ENCODE assay signal across 8 mouse cellular contexts in the genomic region with DNA sequence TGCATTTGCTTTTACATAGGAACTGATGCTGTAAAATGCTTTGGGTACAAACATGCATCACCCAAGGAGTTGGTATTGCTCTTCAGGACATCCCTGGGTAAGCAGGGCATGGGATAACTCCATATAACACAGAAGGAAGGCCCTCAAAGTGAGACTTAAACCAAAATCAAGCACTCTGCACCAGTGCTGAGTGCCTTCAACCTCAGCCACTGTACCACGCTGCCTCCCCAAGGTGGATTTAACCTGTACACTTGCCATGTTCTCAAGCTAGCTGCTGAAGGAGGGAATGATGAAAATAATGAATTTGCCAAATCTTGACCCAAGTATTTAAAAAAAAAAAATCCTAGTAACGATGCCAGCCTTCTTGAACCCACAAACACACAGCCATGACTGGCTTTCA. TPM values are rescaled to one million over a fixed set of nuclear protein-coding genes. Genes with fewer than 3 reads are reported as not detected.
A peak's percentile ranks its signal among the peaks of the same experiment; 100 is the strongest.
DNase-seq lines count a peak whose midpoint lies in the region; ATAC-seq lines count a peak whose summit lies in the region.

No protein-coding gene starts in this region.

- WGBS in heart, embryonic 11.5 days (ENCODE audit: insufficient replicate concordance): 46% methylated on average over 2 of the region's 2 CpGs
- WGBS in forebrain, embryonic 10.5 days: 59% methylated on average over 2 of the region's 2 CpGs
- WGBS in liver, embryonic 12.5 days (ENCODE audit: insufficient replicate concordance): 40% methylated on average over 2 of the region's 2 CpGs

- no peak for DNase-seq in heart, postnatal 14 days
- DNase-seq in CD4-positive helper T cell, adult 2 months (ENCODE audit: low read depth, low spot score): peak; percentile 23
- DNase-seq in forebrain, embryonic 10.5 days (ENCODE audit: extremely low spot score, low spot score): no peak
- no peak for DNase-seq in cerebellum, adult 9-10 months
- no peak for DNase-seq in ovary, postnatal 36 days (ENCODE audit: low spot score)

- peaks cover 9% of the 10 kb centered on the region for H3K4me1 ChIP-seq in heart, embryonic 11.5 days (ENCODE audit: control insufficient read depth, insufficient read depth, low read length)
- H3K4me1 ChIP-seq in forebrain, embryonic 10.5 days: peaks cover 28% of the 10 kb centered on the region
- H3K4me1 ChIP-seq in liver, embryonic 12.5 days: peaks cover 64% of the 10 kb centered on the region

- H3K4me2 ChIP-seq in heart, embryonic 11.5 days: peak overlapping the region; percentile 79
- H3K4me2 ChIP-seq in liver, embryonic 12.5 days: peak overlapping the region; percentile 74

- ATAC-seq in heart, embryonic 11.5 days (replicated peaks; ENCODE audit: insufficient number of reproducible peaks, low FRiP score, low TSS enrichment): no peak
- no peak for ATAC-seq in liver, embryonic 12.5 days
- ATAC-seq in inflammation-experienced regulatory T-cells, adult 6 months: no peak

- H3K27ac ChIP-seq in heart, embryonic 11.5 days (ENCODE audit: low read depth, low read length): no peak overlapping the region
- 0 out of 2 replicates have a peak overlapping the region, but pooled peaks have one; percentile 95 for H3K27ac ChIP-seq in forebrain, embryonic 10.5 days
- peak overlapping the region; percentile 91 for H3K27ac ChIP-seq in liver, embryonic 12.5 days

- H3K27me3 ChIP-seq in heart, embryonic 11.5 days (ENCODE audit: control insufficient read depth, insufficient read depth, low read length): no peaks in the 10 kb centered on the region
- H3K27me3 ChIP-seq in forebrain, embryonic 10.5 days (ENCODE audit: poor library complexity, severe bottlenecking): no peaks in the 10 kb centered on the region
- no peaks in the 10 kb centered on the region for H3K27me3 ChIP-seq in liver, embryonic 12.5 days (replicated peaks)

- no peaks in the 10 kb centered on the region for H3K36me3 ChIP-seq in heart, embryonic 11.5 days (ENCODE audit: control insufficient read depth, insufficient read depth, low read length)
- 0 out of 2 replicates have a peak, but pooled peaks cover 2% of the 10 kb centered on the region for H3K36me3 ChIP-seq in forebrain, embryonic 10.5 days (replicated peaks)
- peaks cover 20% of the 10 kb centered on the region for H3K36me3 ChIP-seq in liver, embryonic 12.5 days

- peak overlapping the region; percentile 82 for H3K4me3 ChIP-seq in heart, embryonic 11.5 days (ENCODE audit: low read depth, low read length)
- H3K4me3 ChIP-seq in forebrain, embryonic 10.5 days: peak overlapping the region; percentile 75
- H3K4me3 ChIP-seq in liver, embryonic 12.5 days: peak overlapping the region; percentile 85

- intact Hi-C loops in heart, postnatal 14 days (cut with DNase I): no loop called here

- H3K9ac ChIP-seq in heart, embryonic 11.5 days (ENCODE audit: low read depth, low read length): no peak overlapping the region
- H3K9ac ChIP-seq in liver, embryonic 12.5 days: peak overlapping the region; percentile 93

- H3K9me3 ChIP-seq in heart, embryonic 11.5 days (replicated peaks; ENCODE audit: control insufficient read depth, low read length): no peaks in the 10 kb centered on the region
- H3K9me3 ChIP-seq in forebrain, embryonic 10.5 days: no peaks in the 10 kb centered on the region
- H3K9me3 ChIP-seq in liver, embryonic 12.5 days (replicated peaks): no peaks in the 10 kb centered on the region

RNA-seq across cellular contexts. Expression of gene Dpy19l1, which starts 1.3 kb away (rescaled TPM):
- polyA plus RNA-seq in heart, embryonic 11.5 days (2014; fragmentation: Nextera tagmentation; extraction: Ambion mirVana): 14.7 and 15.8 TPM in 2 replicates
- 10 to 100 TPM; 11.6 to 12.9 TPM for total RNA-seq in heart, postnatal 14 days (2021)
- 9.7 and 10.0 TPM in 2 replicates for polyA plus RNA-seq in forebrain, embryonic 10.5 days (2016; fragmentation: Nextera tagmentation; extraction: Ambion mirVana)
- polyA plus RNA-seq in liver, embryonic 12.5 days (2016; fragmentation: Nextera tagmentation; extraction: Ambion mirVana): 27.4 and 30.8 TPM in 2 replicates
- polyA plus RNA-seq in inflammation-experienced regulatory T-cells, adult 6 months (2017; shearing (Covaris generic)): 1 to 10 TPM; 3.0 to 9.8 (median 5.1) TPM
